Comparison of ENCODE assay signal across 10 mouse cellular contexts in genomic region chrX:99540087-99540576, GRCm38 (mm10).
DNase-seq lines count a peak whose midpoint lies in the region; ATAC-seq lines count a peak whose summit lies in the region.
"Had no signal": no experiment of that assay in that cellular context is flagged by ENCODE, and none has a peak within 500 bp of the region (broad histone marks: within the 10 kb centered on the region; RNA-seq: fewer than 3 reads in every experiment).

No protein-coding gene starts in this region.

- DNase-seq in adrenal gland, postnatal 10 days: peak; percentile 11
- no peak for DNase-seq in adrenal gland, adult 2 months
- DNase-seq in neural tube, embryonic 10.5 days (ENCODE audit: extremely low spot score, low spot score): no peak
- no peak for DNase-seq in limb, embryonic 10.5 days (ENCODE audit: low spot score)
- DNase-seq in thymus, postnatal 0 days (ENCODE audit: low spot score): no peak
- DNase-seq in urinary bladder, postnatal 14 days (ENCODE audit: low spot score): no peak

- peak; percentile 89 for ATAC-seq in neural tube, embryonic 12.5 days (ENCODE audit: low FRiP score, low read depth)
- 0 out of 2 replicates have a peak, but pooled peaks have one; percentile 27 for ATAC-seq in stomach, embryonic 15.5 days (ENCODE audit: insufficient read depth, low FRiP score, low read depth)
- ATAC-seq: inflammation-experienced regulatory T-cells, adult 6 months had no signal

- no peak overlapping the region for H3K9ac ChIP-seq in neural tube, embryonic 12.5 days
- no peak overlapping the region for H3K9ac ChIP-seq in stomach, embryonic 15.5 days
- H3K9ac ChIP-seq: liver, embryonic 14.5 days had no signal

- H3K27me3 ChIP-seq in neural tube, embryonic 12.5 days (replicated peaks): no peaks in the 10 kb centered on the region; the same call in 1 of the 2 replicates
- peaks cover 98% of the 10 kb centered on the region for H3K27me3 ChIP-seq in limb, embryonic 10.5 days (ENCODE audit: low read depth, poor library complexity, severe bottlenecking)
- no peaks in the 10 kb centered on the region for H3K27me3 ChIP-seq in stomach, embryonic 15.5 days (replicated peaks)

- H3K4me3 ChIP-seq in neural tube, embryonic 12.5 days: no peak overlapping the region
- no peak overlapping the region for H3K4me3 ChIP-seq in limb, embryonic 10.5 days
- H3K4me3 ChIP-seq in stomach, embryonic 15.5 days (replicated peaks): no peak overlapping the region

- WGBS in neural tube, embryonic 12.5 days: 50% methylated on average over 6 of the region's 6 CpGs
- WGBS in limb, embryonic 10.5 days: 76% methylated on average over 6 of the region's 6 CpGs
- 51% methylated on average over 6 of the region's 6 CpGs for WGBS in stomach, embryonic 15.5 days

- H3K27ac ChIP-seq in neural tube, embryonic 12.5 days: no peak overlapping the region
- peak overlapping the region; percentile 30; the same call in 1 of the 2 replicates for H3K27ac ChIP-seq in limb, embryonic 10.5 days
- H3K27ac ChIP-seq in stomach, embryonic 15.5 days: no peak overlapping the region
- H3K27ac ChIP-seq: liver, embryonic 14.5 days had no signal

- H3K4me1 ChIP-seq in neural tube, embryonic 12.5 days: 0 out of 2 replicates have a peak, but pooled peaks cover 4% of the 10 kb centered on the region
- peaks cover 8% of the 10 kb centered on the region; the same call in 1 of the 2 replicates for H3K4me1 ChIP-seq in limb, embryonic 10.5 days
- H3K4me1 ChIP-seq in stomach, embryonic 15.5 days: no peaks in the 10 kb centered on the region

- H3K4me2 ChIP-seq in neural tube, embryonic 12.5 days (replicated peaks): no peak overlapping the region
- H3K4me2 ChIP-seq in stomach, embryonic 15.5 days: no peak overlapping the region

- H3K36me3 ChIP-seq in neural tube, embryonic 12.5 days: no peaks in the 10 kb centered on the region
- H3K36me3 ChIP-seq in limb, embryonic 10.5 days: no peaks in the 10 kb centered on the region
- no peaks in the 10 kb centered on the region for H3K36me3 ChIP-seq in stomach, embryonic 15.5 days

- no peaks in the 10 kb centered on the region for H3K9me3 ChIP-seq in neural tube, embryonic 12.5 days
- H3K9me3 ChIP-seq in limb, embryonic 10.5 days (replicated peaks): no peaks in the 10 kb centered on the region
- H3K9me3 ChIP-seq in stomach, embryonic 15.5 days: no peaks in the 10 kb centered on the region
